Mouse (Mus musculus) heart, adult 11 months (tissue): ENCODE data around the gene Coa5.

Source experiments
- DNase-seq: peaks from one replicate; pipeline ENCODE4 v3.0.0; 2022

The Coa5 gene

GRCm38 (mm10) chr1:37429366-37430296 is at the start of gene Coa5, which contains the start of gene Unc50:
Gene Coa5 (minus strand): TSS chr1:37430103.
Gene Unc50 (plus strand): TSS chr1:37430139.
- peak; percentile 100 for DNase-seq

GRCm38 (mm10) chr1:37479074-37479473 is 49.2 kb upstream of the Coa5 start:
- no peak for DNase-seq

GRCm38 (mm10) chr1:37478416-37478815 is 48.5 kb upstream of the Coa5 start:
- DNase-seq = peak; percentile 92

- DNase-seq = peak; percentile 93
These were observed 48.0 kb upstream of the Coa5 start for GRCm38 (mm10) chr1:37477928-37478327.

GRCm38 (mm10) chr1:37477250-37477649 is 47.3 kb upstream of the Coa5 start:
- no peak for DNase-seq

- DNase-seq = no peak
These were observed 45.4 kb upstream of the Coa5 start for GRCm38 (mm10) chr1:37475312-37475711.

GRCm38 (mm10) chr1:37474634-37475190 is 44.8 kb upstream of the Coa5 start:
- no peak for DNase-seq

- peak; percentile 90 for DNase-seq
These were observed 44.1 kb upstream of the Coa5 start for GRCm38 (mm10) chr1:37474046-37474445.

GRCm38 (mm10) chr1:37473251-37473650 is 43.3 kb upstream of the Coa5 start:
- no peak for DNase-seq

- no peak for DNase-seq
These were observed 41.6 kb upstream of the Coa5 start for GRCm38 (mm10) chr1:37471179-37472148.

GRCm38 (mm10) chr1:37469007-37469406 is 39.1 kb upstream of the Coa5 start:
- DNase-seq = no peak

GRCm38 (mm10) chr1:37467806-37468205 is 37.9 kb upstream of the Coa5 start:
- no peak for DNase-seq

GRCm38 (mm10) chr1:37466322-37466995 is 36.6 kb upstream of the Coa5 start:
- no peak for DNase-seq

- no peak for DNase-seq
These were observed 35.1 kb upstream of the Coa5 start for GRCm38 (mm10) chr1:37464878-37465452.

GRCm38 (mm10) chr1:37457546-37457945 is 27.6 kb upstream of the Coa5 start:
- DNase-seq = no peak

- DNase-seq = no peak
These were observed 21.4 kb upstream of the Coa5 start for GRCm38 (mm10) chr1:37451270-37451669.

- peak; percentile 85 for DNase-seq
These were observed 18.6 kb upstream of the Coa5 start for GRCm38 (mm10) chr1:37448361-37449095.

- DNase-seq = peak; percentile 74
These were observed 13.2 kb upstream of the Coa5 start for GRCm38 (mm10) chr1:37442848-37443835.

GRCm38 (mm10) chr1:37436419-37436818 is 6.5 kb upstream of the Coa5 start:
- no peak for DNase-seq

GRCm38 (mm10) chr1:37430297-37430840 is 466 bp upstream of the Coa5 start:
- no peak for DNase-seq
